Mouse (Mus musculus) hindbrain, embryonic 11.5 days (tissue): ENCODE data around the gene Urb2. TPM values are rescaled to one million over a fixed set of nuclear protein-coding genes. Genes with fewer than 3 reads are reported as not detected.
"Not testable (repeated sequence)": the region's sequence is repeated elsewhere in the genome, so short reads cannot be mapped to it uniquely, and the experiment has no call there.

ENCODE experiments used
- ATAC-seq: fragments of 200-750 bp; cut with Nextera tagmentation; 2 replicates; pipeline ENCODE4 v1.8.0; 2017; ENCODE audit warnings: mild to moderate bottlenecking, moderate TSS enrichment, moderate library complexity; ENCODE audit not compliant: low FRiP score
- DNase-seq: peaks from one replicate; pipeline ENCODE4 v3.0.0-alpha.2; 2015; ENCODE audit warnings: low spot score
- H3K27ac ChIP-seq: fragments of 300-500 bp; sonication (generic); 2 replicates; pipeline ENCODE4 v1.5.1; 2014; ENCODE audit warnings: mild to moderate bottlenecking, low read depth, low read length
- H3K27me3 ChIP-seq: fragments of 300-500 bp; sonication (generic); 2 replicates; pipeline ENCODE4 v1.6.1; 2014; ENCODE audit warnings: mild to moderate bottlenecking, low read length, moderate library complexity, mixed read lengths; ENCODE audit not compliant: control insufficient read depth, insufficient read depth
- H3K36me3 ChIP-seq: fragments of 300-500 bp; sonication (generic); 2 replicates; pipeline ENCODE4 v1.6.1; 2014; ENCODE audit warnings: mild to moderate bottlenecking, low read length, moderate library complexity, mixed read lengths; ENCODE audit not compliant: control insufficient read depth, insufficient read depth
- H3K4me1 ChIP-seq: fragments of 300-500 bp; sonication (generic); replicated peaks from 2 replicates; pipeline ENCODE4 v1.6.1; 2014; ENCODE audit warnings: low read length, mixed read lengths; ENCODE audit not compliant: control insufficient read depth, insufficient read depth
- H3K4me2 ChIP-seq: fragments of 300-500 bp; sonication (generic); replicated peaks from 2 replicates; pipeline ENCODE4 v1.6.1; 2014; ENCODE audit warnings: mild to moderate bottlenecking, low read depth, low read length
- H3K4me3 ChIP-seq: fragments of 300-500 bp; sonication (generic); 2 replicates; pipeline ENCODE4 v1.5.1; 2014; ENCODE audit warnings: low read depth, low read length
- H3K9ac ChIP-seq: fragments of 300-500 bp; sonication (generic); 2 replicates; pipeline ENCODE4 v1.6.1; 2014; ENCODE audit warnings: low read depth, low read length
- H3K9me3 ChIP-seq: fragments of 300-500 bp; sonication (generic); 2 replicates; pipeline ENCODE4 v1.6.1; 2016; ENCODE audit warnings: low read length; ENCODE audit not compliant: control insufficient read depth
- WGBS: fragments of 180-500 bp; shearing (Covaris S2); extraction: QIAGEN DNeasy Blood & Tissue Kit; methylation state at CpG from one replicate; pipeline ENCODE4 v1.1.7; 2014; 5-methylcytosine and 5-hydroxymethylcytosine counted together
- polyA plus RNA-seq: library from polyadenylated mRNA; unstranded; fragments of >200 nt; fragmentation: Nextera tagmentation; extraction: Ambion mirVana; gene quantifications from 2 replicates; pipeline ENCODE4 v1.2.1, GENCODE M21; 2014

The Urb2 gene
- polyA plus RNA-seq, 1 experiment from 2014 or later: 7.6 TPM

GRCm38 (mm10) chr8:124026265-124026664, 5.0 kb downstream of the Urb2 start:
- not testable (repeated sequence) for H3K4me1 ChIP-seq, ATAC-seq, H3K27me3 ChIP-seq, H3K4me2 ChIP-seq, H3K27ac ChIP-seq, DNase-seq, H3K9me3 ChIP-seq, H3K9ac ChIP-seq, H3K4me3 ChIP-seq
- WGBS: 81% methylated on average over 2 of the region's 2 CpGs
- H3K36me3 ChIP-seq: peaks cover 17% of the 10 kb centered on the region

DNA sequence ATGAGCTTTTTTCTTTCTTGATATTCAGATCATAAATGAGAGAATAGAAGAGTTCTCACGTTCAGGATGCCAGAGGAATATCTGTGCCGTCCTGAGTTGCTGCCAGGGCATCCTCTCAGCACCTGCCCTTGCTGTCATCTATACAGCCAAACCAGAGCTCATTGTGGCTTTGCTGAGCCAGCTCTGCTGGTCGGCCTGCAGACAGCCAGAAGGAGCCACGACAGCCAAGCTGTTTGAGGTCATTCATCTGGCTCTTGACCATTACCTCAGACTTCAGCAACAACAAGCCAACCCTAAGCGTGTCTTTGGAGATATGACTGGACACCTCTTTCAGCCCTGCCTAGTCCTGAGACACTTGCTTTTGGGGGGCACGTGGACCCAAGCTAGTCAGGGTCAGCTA, 6.5 kb downstream of the Urb2 start:
- Histone ChIP-seq H3K9ac (no peak overlapping the region), H3K4me1 (no peaks in the 10 kb centered on the region), H3K27me3 (no peaks in the 10 kb centered on the region), H3K27ac (no peak overlapping the region), H3K9me3 (no peaks in the 10 kb centered on the region), H3K36me3 (peaks cover 17% of the 10 kb centered on the region), H3K4me3 (no peak overlapping the region), H3K4me2 (no peak overlapping the region)
- 92% methylated on average over 6 of the region's 6 CpGs for WGBS
- ATAC-seq (no peak), DNase-seq (no peak)

DNA sequence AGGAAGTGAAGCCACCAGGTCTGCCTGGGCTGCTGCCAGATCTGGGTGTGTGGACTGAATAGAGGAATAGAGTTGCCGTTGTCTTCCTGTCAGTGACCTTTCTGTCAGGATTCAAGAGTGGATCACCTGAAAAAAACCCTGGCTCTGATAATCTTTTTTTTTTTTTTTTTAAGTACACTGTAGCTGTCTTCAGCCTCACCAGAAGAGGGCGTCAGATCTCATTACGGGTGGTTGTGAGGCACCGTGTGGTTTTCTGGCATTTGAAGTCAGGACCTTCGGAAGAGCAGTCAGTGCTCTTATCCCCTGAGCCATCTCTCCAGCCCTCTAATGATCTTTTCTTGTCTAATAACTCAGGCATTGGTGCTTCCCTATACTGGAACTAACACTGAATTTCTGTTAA, 12.1 kb downstream of the Urb2 start:
- no peaks in the 10 kb centered on the region for H3K27me3 ChIP-seq
- 71% methylated on average over 5 of the region's 5 CpGs for WGBS
- ATAC-seq (no peak), DNase-seq (no peak)
- H3K9me3 ChIP-seq: no peaks in the 10 kb centered on the region
- no peaks in the 10 kb centered on the region for H3K4me1 ChIP-seq
- H3K4me2 ChIP-seq: no peak overlapping the region
- H3K27ac ChIP-seq: no peak overlapping the region
- H3K36me3 ChIP-seq: peaks cover 17% of the 10 kb centered on the region
- H3K9ac ChIP-seq: no peak overlapping the region
- H3K4me3 ChIP-seq: no peak overlapping the region

DNA sequence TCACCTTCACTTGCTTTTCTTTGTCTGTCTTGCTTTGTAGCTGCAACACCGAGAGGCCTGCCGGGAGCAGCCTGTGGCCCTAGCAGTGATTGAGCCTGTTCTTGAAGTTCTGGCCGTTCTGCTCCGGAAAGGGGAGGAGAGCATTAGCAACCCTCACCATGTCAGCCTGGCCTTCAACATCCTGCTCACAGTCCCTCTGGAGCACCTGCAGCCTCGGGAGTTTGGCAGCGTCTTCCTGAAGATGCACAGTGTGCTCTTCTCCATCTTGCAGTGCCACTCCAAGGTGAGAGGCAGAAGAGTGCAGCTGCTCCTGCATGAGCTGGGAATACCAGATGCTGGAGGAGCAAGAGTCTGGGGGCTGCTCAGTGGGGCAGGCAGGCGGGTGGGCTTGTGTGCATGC, 16.8 kb downstream of the Urb2 start:
- Histone ChIP-seq H3K9me3 (no peaks in the 10 kb centered on the region), H3K36me3 (peaks cover 8% of the 10 kb centered on the region), H3K4me2 (no peak overlapping the region), H3K27ac (no peak overlapping the region), H3K4me3 (no peak overlapping the region), H3K4me1 (no peaks in the 10 kb centered on the region), H3K27me3 (no peaks in the 10 kb centered on the region), H3K9ac (no peak overlapping the region)
- WGBS: 93% methylated on average over 7 of the region's 7 CpGs
- no peak for DNase-seq
- no peak for ATAC-seq

DNA sequence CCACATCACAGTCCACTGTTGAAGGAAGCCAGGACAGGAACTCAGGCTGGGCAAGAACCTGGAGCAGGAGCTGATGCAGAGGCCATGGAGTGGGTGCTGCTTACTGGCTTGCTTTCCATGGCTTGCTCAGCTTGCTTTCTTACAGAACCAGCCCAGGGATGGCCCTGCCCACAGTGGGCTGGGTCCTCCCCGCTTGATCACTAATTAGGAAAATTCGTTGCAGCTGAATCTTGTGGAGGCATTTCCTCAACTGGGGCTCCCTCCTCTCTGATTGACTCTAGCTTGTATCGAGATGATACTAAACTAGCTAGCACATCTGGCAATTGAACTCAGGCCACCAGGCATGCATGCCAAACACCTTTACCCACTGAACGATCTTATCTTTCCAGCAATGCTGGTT, 18.0 kb downstream of the Urb2 start:
- ATAC-seq (no peak), DNase-seq (no peak)
- peaks cover 8% of the 10 kb centered on the region for H3K36me3 ChIP-seq
- 80% methylated on average over 4 of the region's 4 CpGs for WGBS
- no peak overlapping the region for H3K4me2 ChIP-seq
- no peak overlapping the region for H3K4me3 ChIP-seq
- H3K9ac ChIP-seq: no peak overlapping the region
- H3K27ac ChIP-seq: no peak overlapping the region
- H3K9me3 ChIP-seq: no peaks in the 10 kb centered on the region
- H3K27me3 ChIP-seq: no peaks in the 10 kb centered on the region
- no peaks in the 10 kb centered on the region for H3K4me1 ChIP-seq

DNA sequence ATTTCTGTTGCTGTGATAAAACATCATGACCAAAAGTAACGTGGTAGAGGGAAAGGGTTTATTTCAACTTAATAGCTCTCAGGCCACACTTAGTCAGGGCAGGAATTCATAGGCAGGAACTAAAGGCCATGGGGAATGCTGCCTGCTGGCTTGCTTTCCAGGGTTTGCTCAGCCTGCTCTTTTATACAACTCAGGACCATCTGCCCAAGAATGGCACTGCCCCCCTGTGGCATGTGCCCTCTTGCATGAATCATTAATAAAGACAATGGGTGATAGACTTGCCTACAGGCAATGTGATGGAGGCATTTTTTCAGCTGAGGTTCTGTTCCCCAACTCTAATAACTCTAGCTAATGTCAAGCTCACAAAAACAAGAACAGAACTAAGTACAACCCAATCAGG, 20.9 kb downstream of the Urb2 start:
- H3K4me3 ChIP-seq: no peak overlapping the region
- H3K36me3 ChIP-seq: peaks cover 8% of the 10 kb centered on the region
- 94% methylated on average over 1 of the region's 1 CpGs for WGBS
- no peak overlapping the region for H3K4me2 ChIP-seq
- H3K27me3 ChIP-seq: no peaks in the 10 kb centered on the region
- H3K9me3 ChIP-seq: no peaks in the 10 kb centered on the region
- ATAC-seq (no peak), DNase-seq (no peak)
- H3K9ac ChIP-seq: no peak overlapping the region
- no peaks in the 10 kb centered on the region for H3K4me1 ChIP-seq
- no peak overlapping the region for H3K27ac ChIP-seq

- no peak overlapping the region for H3K9ac ChIP-seq
- peaks cover 2% of the 10 kb centered on the region; the same call in 1 of the 2 replicates for H3K36me3 ChIP-seq
- no peak overlapping the region for H3K4me2 ChIP-seq
- no peaks in the 10 kb centered on the region for H3K9me3 ChIP-seq
- DNase-seq (no peak), ATAC-seq (no peak)
- H3K4me1 ChIP-seq: no peaks in the 10 kb centered on the region
- H3K27ac ChIP-seq: no peak overlapping the region
- 95% methylated on average over 5 of the region's 5 CpGs for WGBS
- H3K4me3 ChIP-seq: no peak overlapping the region
- H3K27me3 ChIP-seq: no peaks in the 10 kb centered on the region
Observed at GRCm38 (mm10) chr8:124044421-124044820, 23.1 kb downstream of the Urb2 start.

DNA sequence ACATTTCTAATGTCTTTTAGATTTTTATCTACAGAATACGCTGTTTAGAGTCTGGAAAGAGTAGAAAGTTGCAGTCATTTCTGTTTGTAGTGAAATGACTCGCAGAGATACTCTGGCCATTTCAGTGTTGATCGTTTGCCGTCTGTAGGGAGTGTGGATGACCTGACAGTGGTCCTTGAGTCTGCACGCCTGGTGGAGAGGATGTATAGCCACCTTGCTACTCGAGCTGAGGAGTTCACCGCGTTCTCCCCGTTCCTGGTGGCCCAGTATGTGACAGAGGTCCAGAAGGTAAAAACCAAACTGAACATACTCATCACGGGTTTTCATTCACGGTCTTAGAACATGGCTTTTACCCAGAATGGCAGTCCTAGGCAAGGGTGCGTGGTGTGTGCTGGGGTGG, 23.6 kb downstream of the Urb2 start:
- ATAC-seq: no peak
- Histone ChIP-seq H3K4me3 (no peak overlapping the region), H3K36me3 (peaks cover 2% of the 10 kb centered on the region; the same call in 1 of the 2 replicates), H3K4me2 (no peak overlapping the region), H3K27ac (no peak overlapping the region), H3K4me1 (no peaks in the 10 kb centered on the region), H3K9ac (no peak overlapping the region), H3K27me3 (no peaks in the 10 kb centered on the region), H3K9me3 (no peaks in the 10 kb centered on the region)
- WGBS: 97% methylated on average over 12 of the region's 12 CpGs
- no peak for DNase-seq

- H3K4me3 ChIP-seq: no peak overlapping the region
- no peak overlapping the region for H3K9ac ChIP-seq
- ATAC-seq: no peak
- H3K27me3 ChIP-seq: no peaks in the 10 kb centered on the region
- 95% methylated on average over 8 of the region's 8 CpGs for WGBS
- H3K9me3 ChIP-seq: no peaks in the 10 kb centered on the region
- no peak overlapping the region for H3K4me2 ChIP-seq
- no peak overlapping the region for H3K27ac ChIP-seq
- peaks cover 2% of the 10 kb centered on the region; the same call in 1 of the 2 replicates for H3K36me3 ChIP-seq
- DNase-seq: no peak
- no peaks in the 10 kb centered on the region for H3K4me1 ChIP-seq
Observed at GRCm38 (mm10) chr8:124045856-124046255, 24.5 kb downstream of the Urb2 start.
